Mouse (Mus musculus) limb, embryonic 13.5 days (tissue): ENCODE results near the gene Gucd1. TPM values are rescaled to one million over a fixed set of nuclear protein-coding genes. Genes with fewer than 3 reads are reported as not detected.
A peak's percentile ranks its signal among the peaks of the same experiment; 100 is the strongest.
"Not testable (repeated sequence)": the region's sequence is repeated elsewhere in the genome, so short reads cannot be mapped to it uniquely, and the experiment has no call there.

ENCODE experiments used
- ATAC-seq: fragments of 200-750 bp; cut with Nextera tagmentation; 2 replicates; pipeline ENCODE4 v1.8.0; 2017; ENCODE audit warnings: low read depth, moderate number of reproducible peaks, moderate TSS enrichment; ENCODE audit not compliant: low FRiP score
- H3K27ac ChIP-seq: fragments of 300-500 bp; sonication (generic); 2 replicates; pipeline ENCODE4 v1.5.1; 2015; ENCODE audit warnings: inconsistent platforms, mild to moderate bottlenecking, moderate library complexity
- H3K27me3 ChIP-seq: fragments of 300-500 bp; sonication (generic); 2 replicates; pipeline ENCODE4 v1.6.1; 2015; ENCODE audit warnings: mild to moderate bottlenecking, inconsistent platforms
- H3K36me3 ChIP-seq: fragments of 300-500 bp; sonication (generic); 2 replicates; pipeline ENCODE4 v1.6.1; 2015; ENCODE audit warnings: inconsistent platforms, mild to moderate bottlenecking, moderate library complexity
- H3K4me1 ChIP-seq: fragments of 300-500 bp; sonication (generic); 2 replicates; pipeline ENCODE4 v1.6.1; 2015; ENCODE audit warnings: inconsistent platforms
- H3K4me2 ChIP-seq: fragments of 300-500 bp; sonication (generic); replicated peaks from 2 replicates; pipeline ENCODE4 v1.6.1; 2015; ENCODE audit warnings: inconsistent platforms, mild to moderate bottlenecking, moderate library complexity
- H3K4me3 ChIP-seq: fragments of 300-500 bp; sonication (generic); 2 replicates; pipeline ENCODE4 v1.5.1; 2015; ENCODE audit warnings: moderate library complexity, mild to moderate bottlenecking, inconsistent platforms
- H3K9ac ChIP-seq: fragments of 300-500 bp; sonication (generic); 2 replicates; pipeline ENCODE4 v1.6.1; 2015; ENCODE audit warnings: mild to moderate bottlenecking, inconsistent platforms
- H3K9me3 ChIP-seq: fragments of 300-500 bp; sonication (generic); 2 replicates; pipeline ENCODE4 v1.6.1; 2016; ENCODE audit warnings: inconsistent platforms
- WGBS: fragments of 180-500 bp; shearing (Covaris S2); methylation state at CpG from one replicate; pipeline ENCODE4 v1.1.7; 2015; 5-methylcytosine and 5-hydroxymethylcytosine counted together
- polyA plus RNA-seq: library from polyadenylated mRNA; unstranded; fragments of >200 nt; fragmentation: Nextera tagmentation; extraction: Ambion mirVana; gene quantifications from 2 replicates; pipeline ENCODE4 v1.2.1, GENCODE M21; 2015

The Gucd1 gene
- polyA plus RNA-seq, 1 experiment from 2014 or later, result 29.2 TPM

DNA sequence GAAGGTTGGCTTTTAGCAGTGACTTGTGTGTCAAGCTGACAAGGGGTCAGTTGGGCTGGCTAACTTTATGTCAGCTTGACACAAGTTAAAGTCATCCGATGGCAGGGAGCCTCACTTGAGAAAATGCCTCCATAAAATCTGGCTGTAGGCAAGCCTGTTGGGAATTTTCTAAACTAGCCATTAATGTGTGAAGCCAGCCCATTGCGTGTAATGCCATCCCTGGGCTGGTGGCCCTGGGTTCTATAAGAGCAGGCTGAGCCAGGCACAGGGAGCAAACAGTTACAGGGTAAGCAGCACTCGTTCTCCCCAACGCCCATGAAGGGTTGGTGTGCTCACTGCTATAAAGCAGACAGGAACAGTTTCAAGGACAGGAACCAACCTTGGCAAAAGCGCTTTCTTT lies 35.5 kb downstream of the Gucd1 start:
- Histone ChIP-seq H3K4me1 (no peaks in the 10 kb centered on the region), H3K27ac (no peak overlapping the region), H3K27me3 (no peaks in the 10 kb centered on the region), H3K9me3 (no peaks in the 10 kb centered on the region), H3K36me3 (no peaks in the 10 kb centered on the region), H3K4me3 (no peak overlapping the region), H3K9ac (no peak overlapping the region), H3K4me2 (no peak overlapping the region)
- WGBS, result 74% methylated on average over 5 of the region's 5 CpGs
- no peak for ATAC-seq

DNA sequence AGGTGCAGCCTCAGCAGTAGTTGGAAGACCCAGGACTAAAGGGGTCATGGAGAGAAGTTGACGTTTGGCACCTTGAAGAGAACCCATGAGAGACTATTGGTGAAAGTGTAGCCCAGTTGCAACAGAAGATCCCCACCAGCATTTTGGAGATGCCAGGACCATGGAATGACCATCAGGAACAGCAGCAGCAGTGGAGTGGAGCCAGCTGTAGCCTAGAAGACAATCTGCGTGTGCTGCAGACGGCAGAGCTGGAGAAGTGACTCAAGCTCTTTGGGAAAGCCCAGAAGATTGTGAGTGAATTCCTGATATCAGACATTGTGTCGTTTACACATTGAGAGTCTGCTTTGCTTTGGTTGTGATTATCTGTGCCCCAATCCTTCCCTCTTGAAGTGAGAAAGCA lies 36.1 kb downstream of the Gucd1 start:
- no peak for ATAC-seq
- H3K36me3 ChIP-seq, result no peaks in the 10 kb centered on the region
- no peaks in the 10 kb centered on the region for H3K9me3 ChIP-seq
- H3K4me3 ChIP-seq, result no peak overlapping the region
- 77% methylated on average over 4 of the region's 4 CpGs for WGBS
- H3K4me1 ChIP-seq, result 0 out of 2 replicates have a peak, but pooled peaks cover 5% of the 10 kb centered on the region
- no peaks in the 10 kb centered on the region for H3K27me3 ChIP-seq
- no peak overlapping the region for H3K9ac ChIP-seq
- no peak overlapping the region for H3K27ac ChIP-seq
- no peak overlapping the region for H3K4me2 ChIP-seq

DNA sequence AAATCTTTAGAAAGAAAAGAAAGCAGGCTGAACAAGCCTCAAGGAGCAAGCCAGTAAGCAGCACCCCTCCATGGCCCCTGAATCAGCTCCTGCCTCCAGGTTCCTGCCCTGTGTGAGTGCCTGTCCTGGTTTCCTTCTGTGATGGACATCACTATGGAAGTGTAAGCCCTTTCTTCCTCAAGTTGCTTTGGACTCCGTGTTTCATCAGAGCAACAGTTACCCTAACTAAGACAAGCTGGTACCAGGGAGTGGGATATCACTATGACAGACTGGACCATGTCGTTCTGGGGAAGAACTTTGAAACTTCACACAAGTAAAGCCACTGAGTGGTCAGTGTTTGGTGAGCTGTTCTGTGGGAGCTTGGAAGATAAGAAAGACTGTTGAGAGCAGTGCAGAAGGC lies 37.8 kb downstream of the Gucd1 start:
- no peak for ATAC-seq
- no peaks in the 10 kb centered on the region for H3K27me3 ChIP-seq
- no peak overlapping the region for H3K4me3 ChIP-seq
- no peak overlapping the region for H3K9ac ChIP-seq
- H3K4me1 ChIP-seq, result 0 out of 2 replicates have a peak, but pooled peaks cover 5% of the 10 kb centered on the region
- 87% methylated on average over 2 of the region's 2 CpGs for WGBS
- no peak overlapping the region for H3K27ac ChIP-seq
- no peaks in the 10 kb centered on the region for H3K9me3 ChIP-seq
- no peak overlapping the region for H3K4me2 ChIP-seq
- H3K36me3 ChIP-seq, result no peaks in the 10 kb centered on the region

DNA sequence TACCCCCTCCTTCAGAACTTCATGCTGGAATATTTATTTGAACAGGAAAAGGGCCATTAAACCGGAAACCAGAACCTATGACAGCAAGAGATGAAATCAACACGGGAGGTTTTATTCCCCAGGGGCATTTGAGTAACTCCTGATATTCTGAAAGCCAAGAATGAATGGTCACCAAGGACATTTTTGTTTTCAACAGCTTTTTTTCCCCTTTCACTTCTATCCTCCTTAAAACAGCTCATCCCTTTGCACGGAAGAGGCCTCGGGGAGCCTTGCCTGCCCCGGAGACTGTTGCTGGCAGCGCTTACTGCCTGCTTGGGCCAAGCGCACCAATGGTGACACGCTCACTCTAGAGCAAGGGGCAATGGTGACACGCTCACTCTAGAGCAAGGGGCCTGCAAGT lies 40.7 kb downstream of the Gucd1 start:
- H3K36me3 ChIP-seq, result no peaks in the 10 kb centered on the region
- no peak overlapping the region for H3K9ac ChIP-seq
- H3K9me3 ChIP-seq, result no peaks in the 10 kb centered on the region
- no peak overlapping the region for H3K4me3 ChIP-seq
- H3K27ac ChIP-seq, result no peak overlapping the region
- H3K4me2 ChIP-seq, result no peak overlapping the region
- 71% methylated on average over 9 of the region's 9 CpGs for WGBS
- no peaks in the 10 kb centered on the region for H3K27me3 ChIP-seq
- ATAC-seq, result no peak
- H3K4me1 ChIP-seq, result 0 out of 2 replicates have a peak, but pooled peaks cover 5% of the 10 kb centered on the region

DNA sequence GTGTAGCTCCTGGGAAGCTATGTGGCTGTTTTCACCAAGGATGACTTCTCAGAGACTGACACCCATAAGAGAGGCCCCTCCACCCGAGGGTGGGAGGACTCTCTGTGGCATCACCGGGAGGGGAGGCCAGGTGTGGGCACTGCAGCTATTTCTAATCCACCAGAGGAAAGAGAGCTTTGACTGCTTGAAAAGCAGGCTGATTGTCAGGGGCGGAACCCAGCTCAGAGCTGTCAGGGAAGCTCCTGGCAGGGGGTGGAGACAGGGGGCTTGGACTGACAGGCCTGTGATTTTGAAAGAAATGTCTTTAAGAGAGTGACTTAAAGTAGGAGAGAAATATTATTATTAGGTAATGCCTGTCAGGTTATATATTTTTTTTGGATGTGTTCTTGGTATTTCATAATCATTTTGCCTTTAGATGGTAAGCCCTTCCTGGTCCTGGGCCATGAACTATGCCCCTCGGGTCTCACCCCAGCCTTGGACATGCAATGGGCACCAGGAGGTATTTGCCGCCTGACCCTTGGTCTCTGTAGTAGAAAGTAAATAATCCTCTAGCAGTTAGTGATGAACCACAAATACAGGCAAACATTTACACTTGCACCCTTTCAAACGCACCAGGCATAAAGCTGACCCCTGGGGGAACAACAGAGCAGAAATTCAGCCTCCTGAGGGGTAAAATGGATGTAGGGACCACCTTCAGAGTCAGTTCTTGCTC lies 42.5 kb downstream of the Gucd1 start:
- H3K9me3 ChIP-seq, H3K27me3 ChIP-seq, H3K4me1 ChIP-seq, H3K27ac ChIP-seq, H3K4me2 ChIP-seq, H3K36me3 ChIP-seq, ATAC-seq, H3K4me3 ChIP-seq, H3K9ac ChIP-seq: not testable (repeated sequence)
- 41% methylated on average over 5 of the region's 6 CpGs for WGBS

DNA sequence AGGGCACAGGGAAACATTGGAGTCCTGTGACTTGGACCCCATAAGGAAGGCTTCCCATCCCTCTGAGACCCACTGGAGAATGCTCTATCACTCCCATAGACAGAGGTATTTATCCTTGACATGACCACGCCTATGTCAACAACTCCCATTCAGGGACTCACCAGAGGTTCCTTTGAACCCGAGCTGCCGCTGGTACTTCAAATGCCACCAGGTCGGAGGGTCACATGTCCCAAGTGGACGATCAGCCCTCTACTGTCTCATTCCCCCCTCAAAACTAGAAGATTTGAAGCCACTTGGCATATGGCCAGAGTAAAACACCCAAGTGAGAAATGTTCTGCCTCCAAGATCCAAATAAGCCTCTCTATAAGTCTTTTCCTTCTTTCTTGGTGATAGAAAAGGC lies 43.2 kb downstream of the Gucd1 start:
- 41% methylated on average over 5 of the region's 5 CpGs for WGBS

DNA sequence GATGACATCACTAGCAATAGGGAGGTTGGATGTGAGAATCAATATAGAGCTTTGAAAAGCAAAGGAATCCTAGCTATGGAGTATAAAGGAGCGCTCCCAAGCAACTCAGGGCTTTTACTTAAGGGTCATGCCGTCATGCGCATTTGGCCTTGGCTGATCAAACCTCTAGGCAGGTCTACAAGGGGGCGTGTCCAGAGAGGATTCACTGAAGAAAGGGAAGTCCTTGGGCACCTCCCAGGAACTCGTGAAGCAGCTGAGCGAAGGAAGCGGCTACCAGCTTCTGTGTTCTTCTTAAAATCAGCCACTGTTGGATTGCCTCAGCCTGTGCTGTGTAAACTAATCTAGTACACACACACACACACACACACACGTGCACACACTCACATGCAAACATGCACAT lies 44.4 kb downstream of the Gucd1 start:
- WGBS, result 66% methylated on average over 8 of the region's 8 CpGs

More for the DNA sequence above, 43.2 kb downstream of the Gucd1 start:
- no peak overlapping the region for H3K4me3 ChIP-seq
- H3K9ac ChIP-seq, result no peak overlapping the region
- H3K27me3 ChIP-seq, result no peaks in the 10 kb centered on the region
- no peak overlapping the region for H3K4me2 ChIP-seq
- no peaks in the 10 kb centered on the region for H3K36me3 ChIP-seq
- ATAC-seq, result no peak
- H3K4me1 ChIP-seq, result 0 out of 2 replicates have a peak, but pooled peaks cover 5% of the 10 kb centered on the region
- H3K27ac ChIP-seq, result no peak overlapping the region
- no peaks in the 10 kb centered on the region for H3K9me3 ChIP-seq

DNA sequence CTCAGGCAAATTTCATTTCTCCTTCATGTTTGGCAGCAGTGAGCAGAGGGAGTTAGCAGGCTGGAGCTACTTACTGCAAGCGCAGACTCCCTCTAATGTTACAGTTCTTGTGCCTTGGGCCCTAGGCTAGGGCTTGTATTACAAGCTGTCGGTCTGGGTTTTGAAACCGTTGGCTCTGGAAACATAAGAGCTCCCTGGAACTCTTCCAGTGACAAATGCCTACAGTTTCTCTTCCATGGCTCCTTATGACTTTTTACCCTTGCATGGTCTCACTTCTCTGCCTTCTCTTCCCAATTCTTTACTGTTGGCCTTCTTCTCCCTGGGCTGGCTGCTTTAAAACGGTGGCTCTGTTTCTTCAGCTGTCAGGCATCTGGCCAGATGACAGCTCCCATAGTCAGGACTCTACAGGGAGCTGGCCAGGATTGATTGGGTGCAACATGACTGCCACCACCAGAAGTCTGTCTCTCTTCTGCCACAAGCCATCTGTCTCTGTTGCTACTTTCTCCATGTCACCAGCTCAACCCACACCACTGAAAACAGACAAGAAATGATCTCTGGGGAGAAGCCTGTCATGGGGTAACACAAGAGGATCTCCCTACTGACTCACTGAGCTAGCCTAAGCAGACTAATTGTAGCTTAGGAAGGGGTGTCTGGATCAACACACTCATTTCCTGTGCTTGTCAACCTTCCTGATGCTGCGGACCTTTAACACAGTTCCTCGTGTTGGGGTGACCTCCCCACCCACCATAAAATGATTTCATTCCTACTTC lies 51.8 kb downstream of the Gucd1 start:
- Histone ChIP-seq H3K27ac (peak overlapping the region; percentile 75), H3K4me2 (peak overlapping the region; percentile 3; the same call in 1 of the 2 replicates), H3K9me3 (no peaks in the 10 kb centered on the region), H3K36me3 (no peaks in the 10 kb centered on the region), H3K27me3 (no peaks in the 10 kb centered on the region), H3K4me3 (no peak overlapping the region), H3K9ac (no peak overlapping the region), H3K4me1 (peaks cover 11% of the 10 kb centered on the region)
- peak; percentile 89 for ATAC-seq
- 32% methylated on average over 6 of the region's 6 CpGs for WGBS

More for the DNA sequence above, 44.4 kb downstream of the Gucd1 start:
- Histone ChIP-seq H3K9ac (no peak overlapping the region), H3K27ac (no peak overlapping the region), H3K4me2 (no peak overlapping the region), H3K27me3 (no peaks in the 10 kb centered on the region), H3K36me3 (no peaks in the 10 kb centered on the region), H3K4me3 (no peak overlapping the region), H3K4me1 (0 out of 2 replicates have a peak, but pooled peaks cover 5% of the 10 kb centered on the region), H3K9me3 (no peaks in the 10 kb centered on the region)
- ATAC-seq, result no peak

DNA sequence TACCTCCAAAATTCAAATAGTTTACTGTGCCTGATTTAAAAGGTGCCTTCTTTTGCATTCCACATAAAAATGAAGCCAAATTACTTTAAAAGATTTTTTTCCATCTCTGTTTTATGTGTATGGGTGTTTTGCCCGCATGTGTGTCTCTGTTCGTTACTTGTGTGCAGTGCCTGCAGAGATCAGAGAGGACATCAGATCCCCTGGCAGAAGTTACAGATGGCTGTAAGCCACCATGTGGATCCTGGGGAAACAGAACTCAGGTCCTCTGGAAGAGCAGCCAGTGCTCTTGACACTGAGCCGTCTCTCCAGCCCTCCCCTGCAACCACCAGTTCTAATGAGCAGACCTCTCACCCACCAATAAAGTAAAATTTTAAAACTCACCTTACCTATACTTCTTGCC lies 55.0 kb downstream of the Gucd1 start:
- H3K4me1 ChIP-seq, result peaks cover 11% of the 10 kb centered on the region
- no peaks in the 10 kb centered on the region for H3K36me3 ChIP-seq
- no peak overlapping the region for H3K9ac ChIP-seq
- H3K9me3 ChIP-seq, result no peaks in the 10 kb centered on the region
- no peak overlapping the region for H3K4me3 ChIP-seq
- WGBS, result 64% methylated on average over 3 of the region's 3 CpGs
- H3K4me2 ChIP-seq, result no peak overlapping the region
- no peak overlapping the region for H3K27ac ChIP-seq
- ATAC-seq, result no peak
- H3K27me3 ChIP-seq, result no peaks in the 10 kb centered on the region

DNA sequence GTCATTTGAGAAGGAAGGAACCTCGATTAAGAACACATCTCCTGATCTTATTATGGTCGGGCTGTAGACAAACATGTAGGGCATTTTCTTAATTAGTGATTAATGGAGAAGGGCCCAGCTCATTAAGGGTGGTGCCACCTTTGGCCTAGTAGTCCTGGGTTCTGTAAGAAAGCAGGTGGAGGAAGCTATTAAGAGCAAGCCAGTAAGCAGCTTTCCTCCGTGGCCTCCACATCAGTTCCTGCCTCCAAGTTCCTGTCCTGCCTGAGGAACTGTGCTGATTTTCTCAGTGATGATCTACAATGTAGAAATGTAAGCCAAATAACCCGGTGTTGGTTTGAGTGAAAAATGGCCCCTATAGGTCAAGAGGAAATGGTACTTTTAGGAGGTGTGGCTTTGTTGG lies 59.4 kb downstream of the Gucd1 start:
- no peaks in the 10 kb centered on the region for H3K36me3 ChIP-seq
- no peak overlapping the region for H3K27ac ChIP-seq
- no peak overlapping the region for H3K4me2 ChIP-seq
- H3K4me1 ChIP-seq, result no peaks in the 10 kb centered on the region
- no peaks in the 10 kb centered on the region for H3K9me3 ChIP-seq
- H3K9ac ChIP-seq, result no peak overlapping the region
- H3K27me3 ChIP-seq, result no peaks in the 10 kb centered on the region
- WGBS, result 82% methylated on average over 4 of the region's 4 CpGs
- H3K4me3 ChIP-seq, result no peak overlapping the region
- no peak for ATAC-seq

DNA sequence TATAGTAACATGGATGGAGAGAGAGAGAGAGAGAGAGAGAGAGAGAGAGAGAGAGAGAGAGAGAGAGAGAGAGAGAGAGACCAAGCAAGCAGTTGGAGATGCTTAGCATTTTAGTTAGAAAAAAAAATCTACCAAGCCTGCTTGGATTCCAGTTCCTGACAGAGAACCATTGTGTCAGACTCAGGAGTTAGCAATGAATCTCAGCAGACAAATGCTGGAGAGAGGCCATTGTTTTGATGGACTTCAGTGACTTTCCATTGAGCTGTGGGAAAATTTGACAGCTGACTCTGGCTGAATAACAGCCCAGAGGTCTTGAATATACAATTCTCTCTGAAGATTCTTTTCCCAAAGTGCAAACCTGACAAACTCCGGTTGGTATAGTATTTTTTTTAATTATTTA lies 59.9 kb downstream of the Gucd1 start:
- WGBS, result 81% methylated on average over 1 of the region's 1 CpGs
- H3K4me3 ChIP-seq, result no peak overlapping the region

DNA sequence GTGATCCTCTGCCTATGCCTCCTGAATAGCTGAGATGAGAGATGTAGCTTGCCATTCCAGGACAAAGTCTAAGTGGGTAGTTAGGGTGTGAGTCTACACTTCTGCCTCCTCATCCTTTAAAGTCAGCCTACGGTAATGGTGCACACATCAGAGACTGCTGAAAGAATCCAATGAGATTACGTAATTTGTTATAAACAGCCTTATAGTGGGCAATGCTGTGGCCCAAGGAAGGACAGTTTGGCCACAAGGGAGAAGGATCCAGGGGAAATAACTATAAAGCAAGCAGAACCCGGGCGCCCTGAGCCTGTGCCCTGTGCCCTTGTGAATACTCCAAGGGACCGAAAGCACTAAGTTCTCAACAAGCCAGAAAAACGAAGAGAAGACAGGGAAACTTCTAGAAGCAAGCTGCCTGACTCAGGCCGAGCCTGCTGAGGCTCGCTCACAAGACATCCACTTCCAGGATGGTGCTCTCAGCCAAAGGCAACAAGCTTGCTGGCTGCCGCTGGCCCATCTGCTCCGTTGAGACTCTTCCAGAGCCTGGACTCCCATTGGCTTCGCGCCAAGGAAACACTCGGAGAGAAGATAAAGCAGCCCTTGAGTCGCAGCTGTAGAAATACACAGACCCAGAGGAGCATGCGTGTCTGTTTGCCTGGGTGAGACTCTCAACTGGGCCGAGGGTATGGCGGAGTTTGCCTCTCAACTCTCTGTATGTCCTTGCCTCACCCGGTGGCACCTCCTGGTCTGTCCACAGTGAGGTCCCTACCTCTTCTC lies 61.5 kb downstream of the Gucd1 start:
- 80% methylated on average over 11 of the region's 18 CpGs for WGBS
- not testable (repeated sequence) for H3K27me3 ChIP-seq, H3K36me3 ChIP-seq, H3K9ac ChIP-seq, H3K4me1 ChIP-seq, H3K9me3 ChIP-seq, H3K4me3 ChIP-seq, H3K27ac ChIP-seq, H3K4me2 ChIP-seq
- ATAC-seq, result 0 out of 2 replicates have a peak, but pooled peaks have one; percentile 32

More for the DNA sequence above, 59.9 kb downstream of the Gucd1 start:
- Histone ChIP-seq H3K4me2 (no peak overlapping the region), H3K36me3 (no peaks in the 10 kb centered on the region), H3K4me1 (no peaks in the 10 kb centered on the region), H3K9ac (no peak overlapping the region), H3K27me3 (no peaks in the 10 kb centered on the region), H3K27ac (no peak overlapping the region), H3K9me3 (no peaks in the 10 kb centered on the region)
- ATAC-seq, result no peak
